Mouse (Mus musculus) embryonic facial prominence, embryonic 15.5 days (tissue): Measurements from ENCODE around the gene Nbr1. TPM values are rescaled to one million over a fixed set of nuclear protein-coding genes. Genes with fewer than 3 reads are reported as not detected.
"Not testable (repeated sequence)": the region's sequence is repeated elsewhere in the genome, so short reads cannot be mapped to it uniquely, and the experiment has no call there.

ENCODE experiments used
- ATAC-seq: fragments of 200-750 bp; cut with Nextera tagmentation; 2 replicates; pipeline ENCODE4 v1.8.0; 2017; ENCODE audit warnings: low read depth, moderate TSS enrichment; ENCODE audit not compliant: insufficient number of reproducible peaks, low FRiP score, low TSS enrichment
- H3K27ac ChIP-seq: fragments of 300-500 bp; sonication (generic); replicated peaks from 2 replicates; pipeline ENCODE4 v1.5.1; 2015; ENCODE audit warnings: mild to moderate bottlenecking, inconsistent platforms
- H3K27me3 ChIP-seq: fragments of 300-500 bp; sonication (generic); 2 replicates; pipeline ENCODE4 v1.6.1; 2015; ENCODE audit warnings: inconsistent platforms
- H3K36me3 ChIP-seq: fragments of 300-500 bp; sonication (generic); 2 replicates; pipeline ENCODE4 v1.6.1; 2015; ENCODE audit warnings: mild to moderate bottlenecking, inconsistent platforms
- H3K4me1 ChIP-seq: fragments of 300-500 bp; sonication (generic); 2 replicates; pipeline ENCODE4 v1.6.1; 2015; ENCODE audit warnings: inconsistent platforms
- H3K4me2 ChIP-seq: fragments of 300-500 bp; sonication (generic); replicated peaks from 2 replicates; pipeline ENCODE4 v1.6.1; 2015; ENCODE audit warnings: mild to moderate bottlenecking, inconsistent platforms
- H3K4me3 ChIP-seq: fragments of 300-500 bp; sonication (generic); replicated peaks from 2 replicates; pipeline ENCODE4 v1.5.1; 2015; ENCODE audit warnings: mild to moderate bottlenecking, inconsistent platforms
- H3K9ac ChIP-seq: fragments of 300-500 bp; sonication (generic); 2 replicates; pipeline ENCODE4 v1.6.1; 2015; ENCODE audit warnings: inconsistent platforms
- H3K9me3 ChIP-seq: fragments of 300-500 bp; sonication (generic); replicated peaks from 2 replicates; pipeline ENCODE4 v1.6.1; 2016; ENCODE audit warnings: inconsistent platforms
- WGBS: fragments of 180-500 bp; shearing (Covaris S2); methylation state at CpG from one replicate; pipeline ENCODE4 v1.1.7; 2015; 5-methylcytosine and 5-hydroxymethylcytosine counted together
- polyA plus RNA-seq: library from polyadenylated mRNA; unstranded; fragments of >200 nt; fragmentation: Nextera tagmentation; extraction: Ambion mirVana; gene quantifications from 2 replicates; pipeline ENCODE4 v1.2.1, GENCODE M21; 2015

The Nbr1 gene
- polyA plus RNA-seq, 1 experiment from 2014 or later: 72.9 TPM

DNA sequence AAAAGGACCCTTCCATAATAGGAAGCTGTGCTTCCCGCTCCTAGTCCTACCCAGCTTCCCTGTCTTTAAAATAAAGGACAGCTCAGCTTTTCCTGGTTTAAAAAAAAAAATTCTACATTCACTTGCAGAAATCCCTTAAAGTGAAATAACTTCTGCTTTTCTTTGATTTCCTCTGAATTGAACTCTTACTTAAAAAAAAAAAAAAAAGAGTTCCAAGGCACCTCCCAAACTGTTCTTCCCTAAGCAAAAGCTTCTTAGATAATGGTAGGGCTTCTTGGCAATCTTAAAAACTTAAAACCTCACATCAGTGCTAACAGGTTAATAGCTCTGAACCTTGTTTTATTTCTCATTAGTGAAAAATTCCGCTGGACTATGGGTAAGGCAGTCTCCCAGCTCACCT is 31.3 kb downstream of the Nbr1 start:
- H3K36me3 ChIP-seq: peaks cover 28% of the 10 kb centered on the region
- H3K27me3 ChIP-seq: no peaks in the 10 kb centered on the region
- no peak overlapping the region for H3K9ac ChIP-seq
- H3K4me3 ChIP-seq: no peak overlapping the region
- WGBS: 87% methylated on average over 2 of the region's 2 CpGs
- ATAC-seq: no peak
- H3K4me2 ChIP-seq: no peak overlapping the region
- no peaks in the 10 kb centered on the region for H3K9me3 ChIP-seq
- H3K27ac ChIP-seq: no peak overlapping the region
- H3K4me1 ChIP-seq: peaks cover 5% of the 10 kb centered on the region; the same call in 1 of the 2 replicates

DNA sequence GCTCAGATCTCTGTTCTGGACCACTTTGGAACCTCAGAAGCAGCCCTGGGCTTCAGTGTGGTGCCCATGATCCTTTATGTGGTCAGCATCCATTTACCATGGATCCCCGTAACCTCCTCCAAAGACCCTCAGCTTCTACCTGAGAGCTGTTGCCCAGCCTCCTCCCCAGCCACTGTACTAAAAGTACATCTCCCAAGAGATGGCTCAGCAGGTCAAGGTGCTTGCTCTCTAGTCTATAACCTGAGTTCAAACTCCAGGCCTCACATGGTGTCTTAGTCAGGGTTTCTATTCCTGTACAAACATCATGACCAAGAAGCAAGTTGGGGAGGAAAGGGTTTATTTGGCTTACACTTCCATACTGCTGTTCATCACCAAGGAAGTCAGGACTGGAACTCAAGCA is 33.1 kb downstream of the Nbr1 start:
- 97% methylated on average over 1 of the region's 1 CpGs for WGBS
- H3K27me3 ChIP-seq, H3K9ac ChIP-seq, H3K4me2 ChIP-seq, ATAC-seq, H3K27ac ChIP-seq, H3K4me1 ChIP-seq, H3K9me3 ChIP-seq, H3K4me3 ChIP-seq: not testable (repeated sequence)
- H3K36me3 ChIP-seq: peaks cover 14% of the 10 kb centered on the region; the same call in 1 of the 2 replicates

DNA sequence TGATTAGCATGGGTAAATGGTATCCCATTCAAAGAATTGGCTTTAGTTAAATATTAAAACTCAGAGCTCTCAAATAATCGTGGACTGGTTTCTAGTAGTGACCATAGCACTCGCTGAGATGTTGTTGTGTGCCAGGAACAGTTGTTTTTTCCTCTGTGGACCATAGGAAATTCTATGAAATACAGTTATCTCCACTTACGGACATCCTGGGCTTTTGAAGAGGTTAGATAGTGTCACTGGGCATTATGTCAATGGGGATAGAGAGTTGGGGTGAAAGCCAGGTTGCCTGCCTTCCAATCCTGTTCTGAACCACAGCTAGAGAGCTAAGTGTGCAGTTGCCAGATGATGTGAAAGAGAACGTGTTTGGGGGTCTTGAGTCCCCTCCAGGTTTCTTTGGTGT is 33.9 kb downstream of the Nbr1 start:
- 70% methylated on average over 4 of the region's 4 CpGs for WGBS

DNA sequence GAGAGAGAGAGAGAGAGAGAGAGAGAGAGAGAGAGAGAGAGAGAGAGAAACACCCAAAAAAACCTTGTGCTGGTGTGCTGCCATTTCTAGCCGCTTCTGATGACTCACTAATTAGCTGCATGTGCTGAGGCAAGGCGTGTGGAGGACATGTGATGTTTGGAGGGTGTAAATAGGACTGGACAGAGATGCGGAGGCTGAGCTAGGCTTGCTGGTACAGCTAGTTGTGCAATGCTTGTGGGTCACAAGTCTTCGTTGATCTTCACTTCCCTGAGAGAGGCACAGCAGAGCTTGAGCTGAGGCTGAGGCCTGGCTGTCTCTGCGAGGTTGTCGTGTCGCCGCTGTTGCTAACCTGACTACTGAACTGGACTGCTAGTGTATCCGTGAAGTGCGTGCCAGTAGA is 35.7 kb downstream of the Nbr1 start:
- H3K36me3 ChIP-seq: peaks cover 7% of the 10 kb centered on the region; the same call in 1 of the 2 replicates
- no peak for ATAC-seq
- H3K27ac ChIP-seq: no peak overlapping the region
- no peak overlapping the region for H3K4me3 ChIP-seq
- H3K4me2 ChIP-seq: no peak overlapping the region
- H3K9me3 ChIP-seq: no peaks in the 10 kb centered on the region
- no peaks in the 10 kb centered on the region for H3K27me3 ChIP-seq
- 82% methylated on average over 10 of the region's 10 CpGs for WGBS
- no peak overlapping the region for H3K9ac ChIP-seq
- no peaks in the 10 kb centered on the region for H3K4me1 ChIP-seq

More for the DNA sequence above, 33.9 kb downstream of the Nbr1 start:
- peaks cover 5% of the 10 kb centered on the region; the same call in 1 of the 2 replicates for H3K4me1 ChIP-seq
- H3K9me3 ChIP-seq: no peaks in the 10 kb centered on the region
- no peak overlapping the region for H3K4me2 ChIP-seq
- ATAC-seq: no peak
- H3K4me3 ChIP-seq: no peak overlapping the region
- no peak overlapping the region for H3K27ac ChIP-seq
- no peaks in the 10 kb centered on the region for H3K27me3 ChIP-seq
- H3K9ac ChIP-seq: no peak overlapping the region
- H3K36me3 ChIP-seq: peaks cover 7% of the 10 kb centered on the region; the same call in 1 of the 2 replicates

DNA sequence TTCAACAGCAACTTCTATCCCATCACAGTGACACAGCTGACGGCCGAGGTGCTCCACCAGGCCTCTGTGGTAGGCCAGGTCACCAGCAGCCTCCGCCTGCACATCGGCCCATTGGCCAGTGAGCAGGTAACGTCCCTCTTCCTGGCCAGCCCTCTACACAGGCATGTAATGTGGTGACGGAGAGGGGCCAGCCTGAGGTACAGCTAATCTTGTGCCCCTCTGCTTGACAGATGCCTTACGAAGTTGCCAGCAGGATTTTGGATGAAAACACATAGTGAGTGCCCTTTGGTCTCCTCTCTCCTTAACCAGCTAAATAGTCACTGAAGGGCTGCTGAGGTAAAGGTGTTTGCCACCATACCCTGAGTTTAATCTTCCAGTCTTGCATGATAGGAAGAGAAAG is 36.9 kb downstream of the Nbr1 start:
- Histone ChIP-seq H3K27ac (no peak overlapping the region), H3K4me2 (no peak overlapping the region), H3K9ac (no peak overlapping the region), H3K4me3 (no peak overlapping the region), H3K4me1 (no peaks in the 10 kb centered on the region), H3K9me3 (no peaks in the 10 kb centered on the region), H3K36me3 (peaks cover 7% of the 10 kb centered on the region; the same call in 1 of the 2 replicates), H3K27me3 (no peaks in the 10 kb centered on the region)
- 87% methylated on average over 7 of the region's 7 CpGs for WGBS
- ATAC-seq: no peak

DNA sequence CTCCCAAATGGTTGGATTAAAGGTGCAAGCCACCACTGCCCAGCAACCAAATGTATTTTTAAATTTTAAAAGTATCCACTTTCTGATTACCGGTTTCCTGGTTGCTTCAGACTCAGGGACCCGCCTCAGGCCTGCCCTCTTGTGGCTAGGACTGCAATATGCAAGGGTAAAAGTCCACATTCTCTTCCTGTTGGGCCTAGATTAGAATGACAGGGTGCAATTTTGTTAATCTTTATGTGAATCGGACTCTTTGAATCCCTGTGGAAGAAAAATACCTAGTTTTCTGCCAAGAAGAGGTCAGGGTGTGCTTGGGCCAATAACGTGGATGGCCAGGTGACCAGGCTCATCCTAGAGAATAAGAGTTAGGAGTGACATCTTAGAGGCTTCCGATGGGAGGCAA is 37.5 kb downstream of the Nbr1 start:
- 29% methylated on average over 5 of the region's 5 CpGs for WGBS
- H3K9ac ChIP-seq: no peak overlapping the region

DNA sequence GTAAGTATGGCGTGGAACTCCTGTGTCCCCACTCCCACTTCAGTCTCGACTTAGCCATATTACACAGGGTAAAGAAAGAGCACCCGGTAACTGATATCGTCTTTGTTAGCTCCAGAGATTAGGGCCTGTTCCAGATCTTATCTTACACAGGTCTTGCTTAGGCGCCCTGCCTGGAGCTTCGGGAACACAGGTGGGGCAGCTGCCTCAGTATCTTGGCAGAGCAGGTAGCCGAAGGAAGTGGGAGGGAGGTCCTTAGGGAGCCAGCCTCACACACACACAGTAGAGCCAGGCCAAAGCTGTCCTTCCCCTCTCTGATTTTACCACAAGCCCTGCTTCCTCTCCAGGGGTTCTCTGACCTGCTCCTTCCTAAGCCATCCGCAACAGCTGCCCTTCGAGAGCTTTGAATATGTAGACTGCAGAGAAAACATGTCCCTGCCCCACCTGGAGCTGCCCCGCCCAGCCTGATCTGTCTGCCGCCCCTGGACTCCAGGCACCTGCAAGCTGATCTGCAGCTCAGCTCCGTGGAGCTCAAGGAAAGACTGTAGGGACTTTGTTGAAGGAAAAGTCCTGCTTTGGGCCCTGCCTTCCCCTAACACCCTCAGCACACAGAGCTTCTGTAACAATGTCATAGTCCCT is 38.2 kb downstream of the Nbr1 start:
- WGBS: 67% methylated on average over 12 of the region's 12 CpGs
- no peak for ATAC-seq
- H3K4me3 ChIP-seq: no peak overlapping the region

More for the DNA sequence above, 37.5 kb downstream of the Nbr1 start:
- no peak overlapping the region for H3K27ac ChIP-seq
- H3K4me3 ChIP-seq: no peak overlapping the region
- no peaks in the 10 kb centered on the region for H3K27me3 ChIP-seq
- no peak for ATAC-seq
- H3K36me3 ChIP-seq: peaks cover 7% of the 10 kb centered on the region; the same call in 1 of the 2 replicates
- no peaks in the 10 kb centered on the region for H3K9me3 ChIP-seq
- H3K4me1 ChIP-seq: no peaks in the 10 kb centered on the region
- no peak overlapping the region for H3K4me2 ChIP-seq

DNA sequence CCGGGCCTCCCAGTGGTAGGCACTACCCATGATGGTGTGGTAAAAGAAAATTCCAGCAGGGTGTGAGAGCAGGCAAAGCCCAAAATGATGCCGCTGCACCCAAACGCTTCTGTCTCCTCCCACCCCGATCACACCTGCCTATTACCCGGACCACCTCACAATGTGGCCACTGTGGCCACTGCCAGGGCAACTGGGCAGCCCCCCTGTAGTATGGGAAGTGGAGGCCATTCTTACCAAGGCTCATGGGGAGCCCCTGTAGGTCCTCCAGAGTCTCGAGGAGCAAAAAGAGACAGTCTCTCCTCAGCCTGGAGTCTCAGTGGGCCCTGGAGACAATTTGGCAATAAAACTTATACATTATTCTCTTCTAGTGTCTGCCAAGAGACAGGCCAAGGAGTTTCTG is 47.2 kb downstream of the Nbr1 start, which contains the start of gene Gm11634:
TSS of gene Gm11634 (minus strand) at position 101 of the 400 bp plus-strand sequence.
- no peaks in the 10 kb centered on the region for H3K9me3 ChIP-seq
- no peaks in the 10 kb centered on the region for H3K36me3 ChIP-seq
- H3K27me3 ChIP-seq: no peaks in the 10 kb centered on the region
- WGBS: 78% methylated on average over 6 of the region's 6 CpGs
- no peak within 1 kb of the TSS for H3K9ac ChIP-seq
- no peak within 1 kb of the TSS for H3K27ac ChIP-seq
- H3K4me1 ChIP-seq: no peaks in the 10 kb centered on the region
- H3K4me2 ChIP-seq: no peak within 1 kb of the TSS
- H3K4me3 ChIP-seq: no peak within 1 kb of the TSS
- no peak for ATAC-seq

More for the DNA sequence above, 38.2 kb downstream of the Nbr1 start:
- H3K9ac ChIP-seq: no peak overlapping the region
- peaks cover 7% of the 10 kb centered on the region; the same call in 1 of the 2 replicates for H3K36me3 ChIP-seq
- H3K9me3 ChIP-seq: no peaks in the 10 kb centered on the region
- H3K4me2 ChIP-seq: no peak overlapping the region
- no peak overlapping the region for H3K27ac ChIP-seq
- no peaks in the 10 kb centered on the region for H3K27me3 ChIP-seq
- no peaks in the 10 kb centered on the region for H3K4me1 ChIP-seq

DNA sequence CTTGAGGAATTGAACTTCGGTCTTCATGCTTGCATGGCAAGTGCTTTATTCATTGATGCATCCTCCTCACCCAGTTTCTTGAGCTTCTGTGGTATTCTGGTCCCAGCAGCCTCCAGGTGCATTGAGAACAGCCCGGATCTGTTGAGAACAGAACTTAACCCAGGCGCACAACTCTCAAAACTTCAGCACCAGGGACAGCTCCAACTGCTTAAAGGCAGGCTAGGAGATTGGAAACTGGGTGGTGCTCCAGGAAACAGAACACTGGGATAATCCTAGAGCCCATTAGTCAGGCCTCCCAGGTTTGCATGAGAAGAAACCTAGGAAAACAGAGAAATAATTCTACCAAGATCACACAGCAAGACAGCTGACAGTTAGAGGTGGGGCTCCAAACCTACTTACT is 50.5 kb downstream of the Nbr1 start:
- WGBS: 8% methylated on average over 3 of the region's 3 CpGs
- Histone ChIP-seq H3K27me3 (no peaks in the 10 kb centered on the region), H3K4me2 (no peak overlapping the region), H3K4me1 (peaks cover 4% of the 10 kb centered on the region; the same call in 1 of the 2 replicates), H3K4me3 (no peak overlapping the region), H3K9me3 (no peaks in the 10 kb centered on the region), H3K36me3 (no peaks in the 10 kb centered on the region), H3K27ac (no peak overlapping the region), H3K9ac (no peak overlapping the region)
- no peak for ATAC-seq

DNA sequence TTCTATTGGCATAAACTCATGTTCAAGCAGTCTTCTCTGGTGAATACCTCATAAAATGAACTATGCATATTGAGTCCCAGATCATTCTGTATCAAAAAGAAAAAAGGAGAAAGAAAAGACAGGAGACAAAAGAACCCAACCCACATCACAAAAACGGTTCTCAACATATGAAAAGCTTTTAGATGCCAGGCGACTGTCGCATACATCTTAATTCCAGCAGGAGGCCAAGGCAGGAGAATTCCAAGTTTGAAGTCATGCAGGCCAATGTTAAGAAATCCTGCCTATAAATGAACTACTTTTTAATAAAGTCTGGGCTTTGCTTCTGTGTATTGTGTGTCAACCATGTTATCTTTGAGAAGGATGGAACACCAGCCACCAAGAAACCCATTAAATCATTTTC is 52.2 kb downstream of the Nbr1 start:
- ATAC-seq: no peak
- H3K27me3 ChIP-seq: no peaks in the 10 kb centered on the region
- H3K27ac ChIP-seq: no peak overlapping the region
- H3K4me1 ChIP-seq: peaks cover 4% of the 10 kb centered on the region; the same call in 1 of the 2 replicates
- 3% methylated on average over 3 of the region's 3 CpGs for WGBS
- H3K9ac ChIP-seq: no peak overlapping the region
- no peaks in the 10 kb centered on the region for H3K36me3 ChIP-seq
- H3K4me2 ChIP-seq: peak overlapping the region; percentile 42
- H3K9me3 ChIP-seq: no peaks in the 10 kb centered on the region
- no peak overlapping the region for H3K4me3 ChIP-seq

DNA sequence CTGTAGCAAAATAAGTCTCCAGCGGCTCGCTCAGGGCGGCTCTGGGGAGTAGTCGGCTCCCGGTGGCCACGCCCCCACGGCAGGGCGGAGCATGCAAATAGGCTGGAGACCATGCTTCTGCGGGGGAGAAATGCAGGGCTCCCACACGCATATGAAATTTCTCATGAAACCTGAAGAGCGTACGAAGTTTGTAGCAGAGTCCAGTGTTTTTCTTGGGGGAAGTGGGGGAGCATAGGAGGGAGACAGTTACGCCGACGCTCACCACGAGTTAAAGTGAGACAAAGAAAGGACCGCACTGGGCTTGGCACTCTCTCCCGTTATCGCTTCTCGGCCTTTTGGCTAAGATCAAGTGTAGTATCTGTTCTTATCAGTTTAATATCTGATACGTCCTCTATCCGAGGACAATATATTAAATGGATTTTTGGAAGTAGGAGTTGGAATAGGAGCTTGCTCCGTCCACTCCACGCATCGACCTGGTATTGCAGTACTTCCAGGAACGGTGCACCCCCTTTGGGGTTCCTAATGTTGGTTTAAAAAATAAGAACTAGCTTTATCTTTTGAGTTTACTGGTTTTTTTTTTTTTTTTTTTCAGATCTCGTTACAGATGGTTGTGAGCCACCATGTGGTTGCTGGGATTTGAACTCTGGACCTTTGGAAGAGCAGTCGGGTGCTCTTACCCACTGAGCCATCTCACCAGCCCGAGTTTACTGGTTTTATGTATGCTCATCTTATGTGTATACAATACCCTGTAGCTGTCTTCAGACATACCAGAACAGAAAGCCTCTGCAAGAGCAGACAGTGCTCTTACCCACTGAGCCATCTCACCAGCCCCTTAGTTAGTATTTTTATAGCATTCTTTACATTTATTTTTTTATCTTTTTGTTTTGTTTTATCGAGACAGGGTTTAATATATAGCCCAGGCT is 52.8 kb downstream of the Nbr1 start:
- not testable (repeated sequence) for H3K9me3 ChIP-seq, H3K27ac ChIP-seq, H3K4me1 ChIP-seq, H3K36me3 ChIP-seq, H3K9ac ChIP-seq, H3K27me3 ChIP-seq
- ATAC-seq: peak; percentile 70
- 1% methylated on average over 30 of the region's 30 CpGs for WGBS
- Histone ChIP-seq H3K4me2 (peak overlapping the region; percentile 42), H3K4me3 (peak overlapping the region; percentile 30)
